Comparison of ENCODE assay signal across 8 mouse cellular contexts in genomic region chr19:45074580-45075322, GRCm38 (mm10). TPM values are rescaled to one million over a fixed set of nuclear protein-coding genes. Genes with fewer than 3 reads are reported as not detected.
DNase-seq lines count a peak whose midpoint lies in the region; ATAC-seq lines count a peak whose summit lies in the region.

Gene Kazald1, plus strand, starts transcription at chr19:45075241.

- ATAC-seq in intestine, embryonic 16.5 days, result peak; percentile 89

- DNase-seq in adrenal gland, adult 8-10 months, result peak; percentile 91
- DNase-seq in embryo, embryonic 11.5 days (ENCODE audit: low read depth, low spot score), result peak; percentile 83
- DNase-seq in gastrocnemius, postnatal 36 days, result peak; percentile 93 to 98
- DNase-seq in left cerebral cortex, postnatal 36 days (ENCODE audit: low spot score in 2 of 2), result peak; percentile 93
- peak; percentile 93 for DNase-seq in midbrain, embryonic 10.5 days (ENCODE audit: low spot score)
- DNase-seq in right cerebral cortex, postnatal 36 days (ENCODE audit: low spot score in 2 of 2), result peak; percentile 86 to 92
- DNase-seq in urinary bladder, postnatal 4 days (ENCODE audit: low spot score in 2 of 2), result peak; percentile 92 to 93

- WGBS in intestine, embryonic 16.5 days, result under 1% methylated on average over 45 of the region's 45 CpGs
- under 1% methylated on average over 45 of the region's 45 CpGs for WGBS in midbrain, embryonic 10.5 days

- H3K9ac ChIP-seq in intestine, embryonic 16.5 days (ENCODE audit: low read depth, low read length), result peak within 1 kb of the TSS; percentile 92

- H3K27me3 ChIP-seq in intestine, embryonic 16.5 days (replicated peaks; ENCODE audit: control insufficient read depth, insufficient read depth, low read length), result peaks cover 41% of the 10 kb centered on the region
- peaks cover 87% of the 10 kb centered on the region for H3K27me3 ChIP-seq in midbrain, embryonic 10.5 days (ENCODE audit: low read depth, poor library complexity, severe bottlenecking)

- H3K27ac ChIP-seq in intestine, embryonic 16.5 days (ENCODE audit: low read length), result peak within 1 kb of the TSS; percentile 96
- peak within 1 kb of the TSS; percentile 85 for H3K27ac ChIP-seq in midbrain, embryonic 10.5 days (replicated peaks)

- peak within 1 kb of the TSS; percentile 97 for H3K4me2 ChIP-seq in intestine, embryonic 16.5 days (ENCODE audit: low read depth, low read length)

- intact Hi-C loops in gastrocnemius, postnatal 36 days (cut with DNase I), result no loop called here
- intact Hi-C loops in left cerebral cortex, postnatal 36 days (cut with DNase I), result loop anchor here (5.0 to 10.0 kb wide), 2 partner anchors 158 to 470 kb away; no protein-coding TSS in a partner anchor

- H3K9me3 ChIP-seq in intestine, embryonic 16.5 days (ENCODE audit: control insufficient read depth, low read length), result no peaks in the 10 kb centered on the region
- H3K9me3 ChIP-seq in midbrain, embryonic 10.5 days (replicated peaks), result no peaks in the 10 kb centered on the region

- no peaks in the 10 kb centered on the region for H3K36me3 ChIP-seq in intestine, embryonic 16.5 days (ENCODE audit: control insufficient read depth, insufficient read depth, low read length)
- no peaks in the 10 kb centered on the region for H3K36me3 ChIP-seq in midbrain, embryonic 10.5 days

- H3K4me3 ChIP-seq in intestine, embryonic 16.5 days (ENCODE audit: low read length), result peak within 1 kb of the TSS; percentile 76
- peak within 1 kb of the TSS; percentile 75 for H3K4me3 ChIP-seq in midbrain, embryonic 10.5 days

- H3K4me1 ChIP-seq in intestine, embryonic 16.5 days (ENCODE audit: control insufficient read depth, insufficient read depth, low read length), result peaks cover 30% of the 10 kb centered on the region
- H3K4me1 ChIP-seq in midbrain, embryonic 10.5 days, result peaks cover 54% of the 10 kb centered on the region

RNA-seq across cellular contexts. Expression of gene Kazald1, which starts in this region (rescaled TPM):
- total RNA-seq in adrenal gland, adult 8-10 months (2022), result 10 to 100 TPM in 2 of 4 experiments, 1 to 10 TPM in 2; 6.2 to 13.8 (median 9.5) TPM
- 1 to 10 TPM; 3.9 to 7.8 TPM for total RNA-seq in gastrocnemius, postnatal 36 days (2021)
- polyA plus RNA-seq in intestine, embryonic 16.5 days (2015; fragmentation: Nextera tagmentation; extraction: Ambion mirVana), result 2.0 and 2.1 TPM in 2 replicates
- total RNA-seq in left cerebral cortex, postnatal 36 days (2021), result 1 to 10 TPM; 3.4 to 4.1 TPM
- 0.38 and 0.39 TPM in 2 replicates for polyA plus RNA-seq in midbrain, embryonic 10.5 days (2016; fragmentation: Nextera tagmentation; extraction: Ambion mirVana)

Comparison
In these comparisons a context has a peak if more than half of its experiments do, and no peak if none do; other contexts are left out.
1. Peak in every context shown above with its lines: DNase-seq, ATAC-seq, H3K4me3 ChIP-seq and H3K27ac ChIP-seq.
2. Peak in DNase-seq, H3K4me3 ChIP-seq and H3K27ac ChIP-seq in midbrain, embryonic 10.5 days; RNA of the gene not detected or under 1 TPM.